Mouse (Mus musculus) CH12F3 (cell line): ENCODE data around the gene Vegfd.

Source experiments
- in situ Hi-C: fragments of 300-500 bp; cut with MboI; formaldehyde crosslinking; loops from 2 replicates; pipeline ENCODE4 v1.14.3; 2020; ENCODE audit warnings: low sequenced_read_pairs

The Vegfd gene

DNA sequence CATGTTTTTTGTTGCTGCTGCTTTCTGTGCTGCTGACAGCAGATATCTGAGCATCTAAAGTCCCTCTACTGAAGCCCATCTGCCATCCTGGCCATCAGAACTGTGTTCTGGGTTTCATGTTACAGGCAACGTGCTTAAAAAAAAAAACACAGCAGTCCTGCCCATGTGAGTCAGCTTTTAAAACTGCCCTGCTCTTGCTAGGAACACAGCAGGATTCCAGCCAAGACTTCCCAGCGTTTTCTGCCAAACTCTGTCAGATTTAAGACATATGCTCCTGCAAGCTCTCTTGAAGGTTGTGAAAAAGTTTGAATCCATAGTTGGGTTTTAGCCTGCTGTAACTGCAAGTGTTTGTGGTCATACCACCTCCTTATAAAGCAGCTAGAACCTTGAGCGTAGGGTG lies at the start of gene Vegfd:
TSS of gene Vegfd (plus strand) at position 298 of the 400 bp plus-strand sequence.
- in situ Hi-C loops = no loop called here

DNA sequence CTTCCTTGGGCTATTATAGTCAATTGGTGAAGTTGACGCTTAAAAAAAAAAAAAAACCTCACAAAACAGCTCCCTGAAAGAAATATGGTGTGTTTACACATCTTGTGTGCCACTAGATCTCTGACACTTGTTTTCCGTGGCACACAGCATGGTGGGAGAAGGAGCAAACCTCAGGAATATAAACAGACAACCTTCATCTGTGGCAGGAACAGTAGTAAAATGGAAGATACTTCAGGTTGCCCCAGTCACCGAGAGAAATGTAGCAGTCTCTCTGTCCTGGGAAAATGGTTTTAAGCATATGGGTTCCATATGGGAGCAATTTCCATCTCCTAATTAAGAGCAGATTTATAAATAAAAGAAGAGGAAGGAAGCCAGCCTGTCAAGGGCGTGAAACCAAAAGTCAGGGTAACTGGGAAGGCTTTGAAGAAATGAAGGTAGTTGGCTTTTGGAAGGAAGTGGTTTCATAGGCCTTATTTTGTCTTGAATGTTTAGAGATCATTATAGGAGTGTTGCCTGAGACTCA lies 49.7 kb upstream of the Vegfd start:
- in situ Hi-C loops = no loop called here

GRCm38 (mm10) chrX:164330351-164330750 lies 42.8 kb upstream of the Vegfd start:
- in situ Hi-C loops = no loop called here

DNA sequence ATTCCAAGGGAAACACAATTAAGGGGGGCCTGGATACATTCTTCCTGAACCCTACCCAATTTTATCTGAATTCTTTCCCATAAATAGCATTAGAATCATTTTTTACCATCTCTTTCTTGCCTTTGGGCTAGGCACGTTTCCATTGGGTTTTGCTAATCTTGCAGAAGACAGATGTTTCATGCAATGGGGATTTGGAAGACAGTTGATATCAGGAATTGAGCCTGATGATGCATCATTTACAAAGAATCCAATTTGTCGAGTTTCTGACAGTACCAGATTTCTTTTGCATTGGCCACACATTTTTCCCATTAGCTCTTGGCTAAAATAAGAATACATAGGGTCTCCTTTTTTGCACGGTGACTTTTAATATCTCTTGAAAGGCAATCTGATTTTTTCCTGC lies 42.4 kb upstream of the Vegfd start:
- in situ Hi-C loops = no loop called here

GRCm38 (mm10) chrX:164338591-164338990 lies 34.6 kb upstream of the Vegfd start:
- in situ Hi-C loops = no loop called here

DNA sequence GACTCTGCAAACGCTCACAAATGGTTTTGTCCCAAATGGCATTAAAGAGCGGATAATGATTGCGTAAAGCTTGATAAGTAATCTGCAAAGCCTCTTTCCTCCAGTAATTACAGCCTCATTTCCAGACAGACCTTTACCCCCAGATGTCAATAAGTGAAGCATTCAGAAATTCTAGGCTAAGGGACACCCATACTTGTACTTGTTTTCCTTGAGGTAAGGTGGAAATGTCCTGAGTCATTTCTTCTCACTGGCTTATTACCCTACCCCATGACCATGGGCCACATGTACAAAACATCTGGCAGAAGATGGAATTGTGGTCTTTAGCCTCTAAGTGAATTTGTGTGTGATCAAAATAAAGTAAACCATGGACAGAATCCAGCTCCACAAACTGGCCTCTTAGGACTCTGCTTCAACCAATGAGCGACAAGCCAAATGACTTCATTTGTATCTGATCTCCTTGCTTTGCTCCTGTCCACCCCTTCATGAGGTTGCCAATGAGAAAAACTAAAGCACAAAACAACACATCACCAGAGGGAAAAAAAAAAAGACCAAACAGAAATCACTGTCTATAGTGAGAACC lies 27.7 kb upstream of the Vegfd start:
- in situ Hi-C loops = no loop called here

- in situ Hi-C loops = no loop called here
Observed at GRCm38 (mm10) chrX:164348937-164349336, 24.2 kb upstream of the Vegfd start.

DNA sequence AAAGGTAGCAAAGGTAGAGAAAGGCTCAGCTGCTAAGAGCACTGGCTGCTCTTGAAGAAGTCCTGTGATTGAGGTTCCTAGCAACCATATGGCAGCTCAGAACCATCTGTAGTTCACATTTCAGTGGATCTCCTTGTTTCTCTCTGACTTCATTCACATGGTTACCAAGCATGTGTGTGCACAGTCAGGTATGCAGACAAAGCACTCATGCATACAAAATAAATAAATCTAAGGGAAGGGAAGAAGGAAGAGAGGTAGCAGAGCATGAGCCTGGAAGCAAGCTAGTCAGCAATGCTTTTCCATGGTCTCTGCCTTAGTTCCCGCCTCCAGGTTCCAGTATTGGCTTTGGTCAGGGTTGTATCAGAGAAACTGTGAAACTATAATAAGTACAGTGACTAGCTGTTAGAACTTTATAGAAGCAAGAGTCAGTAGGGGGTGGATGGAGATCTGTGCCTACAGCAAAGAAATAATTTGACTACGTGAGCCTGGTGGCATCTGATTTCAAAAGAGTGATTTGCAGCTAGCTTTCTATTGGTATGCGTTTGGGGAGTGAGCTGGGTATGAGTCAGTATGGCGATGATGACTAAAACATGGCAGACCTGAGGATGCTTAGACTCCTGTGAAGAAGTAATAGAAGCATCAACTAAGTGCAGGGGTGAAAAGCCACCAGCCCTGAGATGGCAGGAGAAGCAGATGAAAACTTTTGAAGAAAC lies 7.9 kb upstream of the Vegfd start:
- in situ Hi-C loops = no loop called here

DNA sequence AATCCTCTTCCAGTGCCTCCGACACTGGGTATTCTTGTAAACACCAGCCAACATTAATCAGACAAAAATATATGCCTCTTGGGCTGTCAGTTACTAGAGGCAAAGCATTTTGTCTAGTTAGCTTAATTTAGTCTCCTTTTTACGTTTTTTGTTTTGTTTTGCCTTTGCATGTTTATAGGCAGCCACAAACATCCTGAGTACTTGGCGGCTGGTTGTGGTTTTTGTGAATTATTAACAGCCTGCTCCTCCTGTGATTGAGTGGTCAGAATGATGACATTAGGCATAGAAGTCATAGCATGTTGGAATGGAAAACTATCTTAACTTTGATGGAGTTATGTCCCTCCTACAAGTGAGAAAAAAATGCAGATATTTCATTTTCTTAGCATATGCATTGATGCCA lies 2.6 kb upstream of the Vegfd start:
- in situ Hi-C loops = no loop called here

- in situ Hi-C loops = no loop called here
Observed at GRCm38 (mm10) chrX:164374586-164374985, 1.4 kb downstream of the Vegfd start.

DNA sequence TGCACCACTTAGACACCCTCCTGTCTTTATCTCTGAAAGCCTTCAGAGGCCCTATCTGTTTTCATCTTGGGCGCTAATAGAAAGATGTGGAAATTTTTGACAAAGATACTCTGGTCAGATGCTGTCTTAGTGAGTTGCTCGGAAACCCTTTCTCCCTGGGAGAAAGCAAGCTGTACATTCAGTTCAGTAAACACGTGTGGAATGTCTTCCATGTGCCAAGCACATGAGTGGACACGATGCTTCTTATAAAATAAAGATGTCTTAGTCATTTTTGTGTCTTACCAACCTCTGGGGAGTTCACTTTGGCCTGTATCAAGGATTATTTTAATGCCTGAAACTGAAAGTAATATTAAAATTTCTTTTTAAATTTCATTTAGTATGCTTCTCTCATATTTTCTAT lies 6.5 kb downstream of the Vegfd start:
- in situ Hi-C loops = no loop called here

DNA sequence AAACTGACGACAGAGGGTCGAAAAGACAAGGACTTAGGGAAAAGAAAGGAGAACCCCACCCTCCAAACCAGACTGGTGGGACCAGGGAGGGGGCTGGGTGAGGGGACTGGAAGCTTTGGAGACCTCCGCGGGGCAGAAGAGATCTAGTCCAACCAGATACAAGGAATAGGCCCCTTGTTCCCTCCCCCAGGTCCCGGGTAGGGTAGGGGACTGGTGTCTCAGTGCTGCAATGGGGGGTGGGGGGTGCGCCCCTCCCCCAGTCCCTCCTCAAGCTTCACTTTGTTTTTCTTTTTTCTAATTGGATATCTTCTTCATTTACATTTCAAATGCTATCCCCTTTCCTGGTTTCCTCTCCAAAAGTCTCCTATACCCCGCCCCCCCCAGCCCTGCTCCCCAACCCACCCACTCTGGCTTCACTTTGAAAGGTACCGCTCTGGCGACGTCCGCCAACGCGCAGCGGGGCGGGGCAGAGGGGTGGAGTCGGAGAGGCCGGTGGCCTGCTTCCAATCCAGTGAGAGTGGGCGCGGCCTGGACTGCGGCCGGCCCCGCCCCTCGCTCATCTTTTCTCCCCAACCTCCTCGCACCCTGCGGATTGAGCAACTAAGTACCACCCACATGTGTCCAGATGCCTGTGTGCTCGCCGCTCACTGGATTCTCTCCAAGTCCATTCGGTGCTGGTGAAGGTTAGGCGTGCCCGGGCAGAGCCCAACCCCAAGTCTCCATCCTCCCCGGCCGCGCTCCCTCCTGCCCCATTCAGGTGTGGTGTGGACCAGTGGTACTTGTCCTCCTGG lies 8.6 kb downstream of the Vegfd start:
- in situ Hi-C loops = no loop called here

DNA sequence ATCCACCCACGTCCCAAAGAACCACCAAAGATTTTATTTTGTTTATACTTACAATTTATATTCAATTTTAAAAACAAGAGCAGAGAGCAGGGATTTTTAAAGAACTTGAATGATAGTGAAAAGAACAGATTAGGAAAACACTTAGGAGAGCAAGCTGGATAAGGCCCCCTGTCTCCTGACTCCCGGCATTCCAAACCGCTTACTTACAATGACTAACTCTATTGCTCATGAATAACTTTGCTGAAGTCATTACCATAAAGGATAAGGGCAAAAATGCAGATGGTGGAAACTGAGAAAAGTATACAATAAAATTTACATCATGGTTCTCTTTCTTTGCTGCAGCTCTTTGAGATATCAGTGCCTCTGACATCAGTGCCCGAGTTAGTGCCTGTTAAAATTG lies 20.9 kb downstream of the Vegfd start:
- in situ Hi-C loops = loop anchor here (10.0 kb wide), 1 partner anchor 209 kb away; no protein-coding TSS in a partner anchor

- in situ Hi-C loops = loop anchor here (10.0 kb wide), 1 partner anchor 214 kb away; no protein-coding TSS in a partner anchor
Observed at GRCm38 (mm10) chrX:164398456-164398855, 25.3 kb downstream of the Vegfd start.

DNA sequence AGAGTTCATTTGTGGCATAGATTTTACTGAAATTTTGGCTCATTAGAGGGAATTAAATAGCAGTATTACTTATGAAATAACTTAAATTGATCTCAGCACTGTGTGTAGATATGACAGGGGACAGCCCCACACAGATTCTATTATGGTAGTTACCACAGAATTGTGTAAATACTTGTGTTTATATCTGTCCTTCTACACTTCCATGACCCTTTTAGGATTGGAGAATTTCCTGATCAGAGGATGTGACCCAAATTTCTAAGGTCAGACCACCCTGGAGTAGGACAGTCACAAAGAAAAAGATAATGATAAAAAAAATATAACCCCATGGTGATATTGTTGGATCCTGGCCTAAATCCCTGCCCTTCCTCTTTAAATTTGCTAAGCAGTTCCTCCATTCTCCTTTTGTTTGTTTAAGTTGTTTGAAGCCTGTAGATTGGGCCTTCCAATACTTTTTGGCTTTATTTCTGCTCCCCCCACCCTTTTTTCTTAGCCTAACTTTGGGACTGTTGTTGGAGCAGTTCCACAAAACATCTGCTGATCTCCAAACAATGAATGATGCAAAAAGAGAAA lies 32.0 kb downstream of the Vegfd start:
- in situ Hi-C loops = no loop called here

GRCm38 (mm10) chrX:164406133-164407022 lies 33.2 kb downstream of the Vegfd start:
- in situ Hi-C loops = no loop called here

- in situ Hi-C loops = no loop called here
Observed at GRCm38 (mm10) chrX:164408301-164408927, 35.2 kb downstream of the Vegfd start.

DNA sequence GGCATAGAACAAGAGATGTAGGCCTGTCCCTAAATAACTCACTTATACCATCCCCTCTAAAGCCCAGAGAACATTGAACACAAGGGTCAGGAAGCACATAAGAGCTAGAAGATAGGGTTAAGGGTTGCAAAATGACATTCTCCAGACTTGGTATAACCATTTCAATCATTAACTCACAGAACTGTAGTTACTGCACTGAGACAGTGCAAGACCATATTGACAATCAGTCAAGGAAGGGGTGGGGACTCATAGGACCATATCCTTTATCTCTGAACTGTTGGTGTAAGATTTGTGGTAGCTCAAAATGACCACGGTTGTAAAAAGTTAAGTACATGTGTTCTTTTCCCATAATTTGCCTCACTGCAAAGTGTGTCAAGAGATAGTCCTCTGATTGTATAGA lies 37.4 kb downstream of the Vegfd start:
- in situ Hi-C loops = no loop called here

DNA sequence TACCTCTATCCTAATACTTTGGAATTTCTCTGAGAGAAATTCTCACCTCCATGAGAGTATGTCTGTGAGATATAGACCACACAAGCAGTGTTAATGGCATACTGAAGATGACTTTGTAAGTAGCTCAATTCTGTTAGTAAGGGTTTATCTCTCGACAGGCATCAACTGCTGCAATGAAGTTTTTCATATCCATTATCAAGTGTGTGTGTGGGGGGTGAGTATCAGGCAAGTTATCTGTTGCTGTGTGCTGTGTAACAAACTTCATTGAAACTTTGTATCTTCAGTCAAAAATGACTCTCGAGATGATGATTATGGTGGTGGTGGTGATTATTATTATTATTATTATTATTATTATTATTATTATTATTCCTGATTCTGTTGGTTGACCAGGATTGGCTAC lies 43.6 kb downstream of the Vegfd start:
- in situ Hi-C loops = no loop called here

GRCm38 (mm10) chrX:164418008-164418407 lies 44.8 kb downstream of the Vegfd start:
- in situ Hi-C loops = no loop called here
